Mouse (Mus musculus) small intestine, adult 2 months (tissue): Measurements from ENCODE around the gene Ezh1.

ENCODE experiments used
- CTCF ChIP-seq: fragments of 200-500 bp; IDR thresholded peaks from 2 replicates; pipeline ENCODE4 v1.5.1; 2012; ENCODE audit warnings: low read depth, mild to moderate bottlenecking, control low read depth, inconsistent platforms, low read length, moderate library complexity, mixed read lengths; ENCODE audit not compliant: insufficient replicate concordance, insufficient read length; ENCODE audit errors: extremely low read depth
- POLR2A ChIP-seq: fragments of 200-500 bp; IDR thresholded peaks from 2 replicates; pipeline ENCODE4 v1.6.1; 2012; ENCODE audit warnings: low read depth, mild to moderate bottlenecking, control low read depth, inconsistent platforms, low read length, moderate library complexity

- TF ChIP-seq POLR2A (no peak), CTCF (no peak)
Measured at GRCm38 (mm10) chr11:101149178-101150105, 76.8 kb downstream of the Ezh1 start.
